Mouse (Mus musculus) testis, adult 2 months (tissue): ENCODE measurements around the gene Ppm1e. TPM values are rescaled to one million over a fixed set of nuclear protein-coding genes. Genes with fewer than 3 reads are reported as not detected.

Experiments used
- H3K27ac ChIP-seq: fragments of 200-500 bp; 2 replicates; pipeline ENCODE4 v1.5.1; 2012; ENCODE audit warnings: low read depth, low read length; ENCODE audit not compliant: control insufficient read depth, insufficient read depth
- H3K27me3 ChIP-seq: fragments of 200-500 bp; 2 replicates; pipeline ENCODE4 v1.6.1; 2012; ENCODE audit warnings: mild to moderate bottlenecking, low read length, moderate library complexity; ENCODE audit not compliant: control insufficient read depth, insufficient read depth
- H3K36me3 ChIP-seq: fragments of 200-500 bp; 2 replicates; pipeline ENCODE4 v1.6.1; 2012; ENCODE audit warnings: mild to moderate bottlenecking, low read length; ENCODE audit not compliant: control insufficient read depth, insufficient read depth
- H3K4me1 ChIP-seq: fragments of 200-500 bp; 2 replicates; pipeline ENCODE4 v1.6.1; 2012; ENCODE audit warnings: low read length; ENCODE audit not compliant: control insufficient read depth, insufficient read depth
- H3K4me3 ChIP-seq: fragments of 200-500 bp; 2 replicates; pipeline ENCODE4 v1.5.1; 2012; ENCODE audit warnings: low read depth, mild to moderate bottlenecking, low read length, moderate library complexity, mixed read lengths; ENCODE audit not compliant: control insufficient read depth
- CTCF ChIP-seq: fragments of 200-500 bp; IDR thresholded peaks from 2 replicates; pipeline ENCODE4 v1.5.1; 2012; ENCODE audit warnings: low read depth, mild to moderate bottlenecking, inconsistent platforms, low read length, moderate library complexity; ENCODE audit not compliant: control insufficient read depth, insufficient read depth, insufficient replicate concordance
- POLR2A ChIP-seq: fragments of 200-500 bp; IDR thresholded peaks from 2 replicates; pipeline ENCODE4 v1.6.1; 2012; ENCODE audit warnings: low read depth, mild to moderate bottlenecking, inconsistent platforms, low read length, moderate library complexity; ENCODE audit not compliant: control insufficient read depth
- polyA plus RNA-seq: library from polyadenylated mRNA; depleted of rRNA; stranded (reverse); fragments of >200 nt; gene quantifications from 2 replicates; pipeline ENCODE4 v1.2.3, GENCODE M21; 2012

The Ppm1e gene
- polyA plus RNA-seq, 1 experiment = 4.1 TPM

GRCm38 (mm10) chr11:87299066-87299465, 59.8 kb downstream of the Ppm1e start:
- Histone ChIP-seq H3K27me3 (no peaks in the 10 kb centered on the region), H3K27ac (no peak overlapping the region; the same call in 1 of the 2 replicates), H3K36me3 (no peaks in the 10 kb centered on the region), H3K4me1 (no peaks in the 10 kb centered on the region), H3K4me3 (no peak overlapping the region)
- TF ChIP-seq POLR2A (no peak), CTCF (no peak)

DNA sequence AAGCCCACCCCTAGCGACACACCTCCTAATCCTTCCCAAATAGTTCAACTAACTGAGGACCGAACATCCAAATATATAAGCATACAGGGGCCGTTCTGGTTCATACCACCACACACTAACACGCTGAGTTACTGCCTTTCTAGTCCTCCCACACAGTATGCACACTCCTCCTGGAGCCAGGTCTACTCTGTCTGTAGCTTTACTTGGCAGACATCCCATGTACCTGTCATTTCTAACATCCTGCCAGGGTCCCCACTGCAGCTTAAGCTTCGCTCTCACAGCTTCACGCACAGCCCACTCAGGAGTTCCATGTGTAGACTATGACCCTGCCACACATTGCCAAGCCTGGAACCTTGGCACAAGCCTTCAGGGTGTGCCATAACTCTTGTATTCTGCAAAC, 62.4 kb downstream of the Ppm1e start:
- H3K36me3 ChIP-seq = no peaks in the 10 kb centered on the region
- no peak overlapping the region for H3K27ac ChIP-seq
- TF ChIP-seq POLR2A (no peak), CTCF (no peak)
- no peaks in the 10 kb centered on the region for H3K27me3 ChIP-seq
- H3K4me1 ChIP-seq = no peaks in the 10 kb centered on the region
- H3K4me3 ChIP-seq = no peak overlapping the region

DNA sequence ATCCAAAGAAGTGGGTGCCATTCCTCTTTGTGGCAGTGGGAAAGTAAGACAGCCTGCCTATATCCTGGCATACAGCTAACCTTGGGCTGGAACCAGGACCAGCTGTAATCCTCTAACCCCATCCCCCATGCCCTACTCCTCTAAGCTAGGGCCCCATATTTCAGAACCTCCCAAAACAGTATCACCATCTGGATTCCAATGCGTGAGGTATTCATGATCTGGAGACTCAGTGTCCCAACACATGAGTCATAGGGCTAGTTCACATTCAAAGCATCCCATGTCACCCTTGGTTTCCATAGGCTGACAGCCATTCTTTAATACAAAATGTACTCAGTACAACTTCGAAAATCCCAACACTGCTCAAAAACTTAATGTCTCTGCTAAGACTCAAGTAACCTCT, 63.2 kb downstream of the Ppm1e start:
- Histone ChIP-seq H3K4me3 (no peak overlapping the region), H3K4me1 (no peaks in the 10 kb centered on the region), H3K27ac (no peak overlapping the region), H3K36me3 (no peaks in the 10 kb centered on the region), H3K27me3 (no peaks in the 10 kb centered on the region)
- no peak for TF ChIP-seq CTCF
- no peak for TF ChIP-seq POLR2A

GRCm38 (mm10) chr11:87289313-87289712, 69.5 kb downstream of the Ppm1e start:
- Histone ChIP-seq H3K36me3 (no peaks in the 10 kb centered on the region), H3K4me3 (no peak overlapping the region), H3K4me1 (no peaks in the 10 kb centered on the region), H3K27ac (no peak overlapping the region), H3K27me3 (no peaks in the 10 kb centered on the region)
- TF ChIP-seq POLR2A = no peak
- no peak for TF ChIP-seq CTCF

DNA sequence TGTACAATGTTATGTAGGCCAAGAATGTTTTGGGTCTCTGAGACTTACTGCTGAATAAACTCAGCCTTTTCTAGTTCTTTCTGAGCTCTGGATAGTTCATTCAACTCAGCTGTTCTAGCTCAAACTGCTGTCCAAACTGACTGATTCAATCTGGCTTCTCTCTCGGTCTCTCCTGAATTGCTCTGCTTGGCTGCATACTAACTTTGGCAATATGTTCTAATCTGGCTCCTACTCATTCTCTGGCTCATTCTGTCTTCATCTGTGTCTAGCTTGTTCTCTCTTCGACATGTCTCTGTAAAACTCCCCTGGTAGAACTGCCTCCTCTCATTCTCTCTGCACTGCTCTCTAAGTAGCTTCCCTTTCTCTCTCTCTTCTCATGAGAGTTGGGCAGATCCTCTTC, 72.6 kb downstream of the Ppm1e start:
- Histone ChIP-seq H3K36me3 (no peaks in the 10 kb centered on the region), H3K4me3 (no peak overlapping the region), H3K27me3 (no peaks in the 10 kb centered on the region), H3K27ac (no peak overlapping the region), H3K4me1 (no peaks in the 10 kb centered on the region)
- TF ChIP-seq CTCF = no peak
- TF ChIP-seq POLR2A = no peak

DNA sequence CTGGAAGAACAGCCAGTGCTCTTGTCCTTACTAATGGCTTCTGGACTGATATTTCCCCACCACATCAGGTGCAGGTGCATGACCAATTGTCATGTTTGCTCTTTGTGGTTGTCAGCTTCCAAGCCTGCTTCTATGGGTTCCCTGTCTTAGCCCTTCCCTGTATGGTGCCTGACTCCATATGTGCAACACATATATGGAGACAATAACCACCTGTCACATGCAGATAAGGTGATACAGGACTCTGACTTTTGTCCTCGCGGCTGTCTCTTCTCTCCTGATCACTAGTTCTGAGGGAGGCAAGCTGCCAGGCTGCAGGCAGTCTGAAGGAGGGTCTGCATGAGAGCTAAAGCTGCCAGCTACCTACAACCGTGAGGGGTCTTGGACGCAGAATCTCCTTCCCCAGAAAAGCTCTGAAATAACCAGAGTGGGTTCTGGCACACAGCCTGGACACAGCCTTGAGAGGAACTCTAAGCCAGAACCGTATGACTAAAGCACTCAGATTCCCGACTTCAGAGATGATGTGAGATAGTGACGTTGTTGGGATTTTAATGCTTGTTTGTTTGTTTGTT, 76.8 kb downstream of the Ppm1e start:
- no peak for TF ChIP-seq CTCF
- TF ChIP-seq POLR2A = no peak

DNA sequence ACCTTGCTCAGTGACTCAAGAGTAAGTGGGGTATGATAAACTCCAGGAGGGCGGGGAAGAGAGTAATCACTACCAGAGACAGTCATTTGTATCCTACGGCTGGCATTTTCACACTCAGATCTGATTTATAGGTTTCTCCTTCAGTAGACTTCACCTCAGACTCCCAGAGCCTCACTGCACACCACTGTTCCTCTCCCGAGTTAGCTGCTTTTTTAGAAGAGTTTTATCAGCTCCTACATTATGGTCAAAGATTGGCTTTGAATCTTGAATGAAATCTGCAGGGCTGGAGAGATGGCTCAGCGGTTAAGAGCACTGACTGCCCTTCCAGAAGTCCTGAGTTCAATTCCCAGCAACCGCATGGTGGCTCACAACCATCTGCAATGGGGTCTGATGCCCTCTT, 79.4 kb downstream of the Ppm1e start:
- Histone ChIP-seq H3K27ac (no peak overlapping the region), H3K27me3 (no peaks in the 10 kb centered on the region), H3K36me3 (no peaks in the 10 kb centered on the region), H3K4me3 (no peak overlapping the region), H3K4me1 (no peaks in the 10 kb centered on the region)
- no peak for TF ChIP-seq CTCF
- TF ChIP-seq POLR2A = no peak

More for the DNA sequence above, 76.8 kb downstream of the Ppm1e start:
- Histone ChIP-seq H3K4me3 (no peak overlapping the region), H3K4me1 (no peaks in the 10 kb centered on the region), H3K27me3 (no peaks in the 10 kb centered on the region), H3K27ac (no peak overlapping the region), H3K36me3 (no peaks in the 10 kb centered on the region)

- H3K27ac ChIP-seq = no peak overlapping the region
- H3K4me3 ChIP-seq = no peak overlapping the region
- no peaks in the 10 kb centered on the region for H3K36me3 ChIP-seq
- no peaks in the 10 kb centered on the region for H3K27me3 ChIP-seq
- no peak for TF ChIP-seq CTCF
- no peak for TF ChIP-seq POLR2A
- no peaks in the 10 kb centered on the region for H3K4me1 ChIP-seq
These were observed 80.0 kb downstream of the Ppm1e start for GRCm38 (mm10) chr11:87278807-87279206.
